Mouse (Mus musculus) layer of hippocampus, adult 8-10 months (tissue): Measurements from ENCODE around the gene Top3b. TPM values are rescaled to one million over a fixed set of nuclear protein-coding genes. Genes with fewer than 3 reads are reported as not detected.
"Not testable (repeated sequence)": the region's sequence is repeated elsewhere in the genome, so short reads cannot be mapped to it uniquely, and the experiment has no call there.

ENCODE experiments used
- DNase-seq, 2 experiments: peaks; one replicate each; pipeline ENCODE4 v3.0.0; 2022; ENCODE audit warnings: low spot score in 2 of 2
- total RNA-seq, 4 experiments: library from RNA; stranded (reverse); gene quantifications; 2 replicates each; pipeline ENCODE4 v1.2.4; 2022

Gene Top3b
- 10 to 100 TPM; 68.6 to 86.2 (median 73.0) TPM for total RNA-seq

- peak; percentile 87 to 91 for DNase-seq
Observed at GRCm38 (mm10) chr16:16870617-16871331, at the start of gene Top3b, which contains the start of gene Vpreb1. Gene Top3b (plus strand): TSS chr16:16870736. Gene Vpreb1 (minus strand): TSS chr16:16870843.

- DNase-seq: no peak
Observed at GRCm38 (mm10) chr16:16825476-16825875, 45.1 kb upstream of the Top3b start.

GRCm38 (mm10) chr16:16826223-16826622, 44.3 kb upstream of the Top3b start:
- no peak for DNase-seq

- DNase-seq: peak; percentile 43 to 54
Observed at GRCm38 (mm10) chr16:16828757-16829615, 41.5 kb upstream of the Top3b start, which contains the start of gene Spag6l. Gene Spag6l (minus strand): TSS chr16:16829456.

GRCm38 (mm10) chr16:16829671-16830070, 40.9 kb upstream of the Top3b start:
- DNase-seq: no peak

- no peak for DNase-seq
Observed at GRCm38 (mm10) chr16:16849196-16849595, 21.3 kb upstream of the Top3b start.

- DNase-seq: no peak
Observed at GRCm38 (mm10) chr16:16852411-16852810, 18.1 kb upstream of the Top3b start.

GRCm38 (mm10) chr16:16854836-16855235, 15.7 kb upstream of the Top3b start:
- peak in 1 of 2 experiments; percentile 62 for DNase-seq

- DNase-seq: no peak
Observed at GRCm38 (mm10) chr16:16855541-16855940, 15.0 kb upstream of the Top3b start.

GRCm38 (mm10) chr16:16856054-16856453, 14.5 kb upstream of the Top3b start:
- not testable (repeated sequence) for DNase-seq

GRCm38 (mm10) chr16:16856731-16857476, 13.6 kb upstream of the Top3b start:
- no peak for DNase-seq

- no peak for DNase-seq
Observed at GRCm38 (mm10) chr16:16862288-16862687, 8.2 kb upstream of the Top3b start.

GRCm38 (mm10) chr16:16863978-16864377, 6.6 kb upstream of the Top3b start, which contains the start of gene Igll1:
Gene Igll1 (minus strand): TSS chr16:16863985.
- no peak for DNase-seq

GRCm38 (mm10) chr16:16865217-16865616, 5.3 kb upstream of the Top3b start:
- no peak for DNase-seq

- no peak for DNase-seq
Observed at GRCm38 (mm10) chr16:16865696-16866561, 4.6 kb upstream of the Top3b start.

- DNase-seq: no peak
Observed at GRCm38 (mm10) chr16:16870241-16870616, 307 bp upstream of the Top3b start.

- no peak for DNase-seq
Observed at GRCm38 (mm10) chr16:16879025-16879424, 8.5 kb downstream of the Top3b start.

- DNase-seq: no peak
Observed at GRCm38 (mm10) chr16:16888341-16888740, 17.8 kb downstream of the Top3b start.

GRCm38 (mm10) chr16:16892366-16892765, 21.8 kb downstream of the Top3b start:
- DNase-seq: no peak

- no peak for DNase-seq
Observed at GRCm38 (mm10) chr16:16896015-16896381, 25.5 kb downstream of the Top3b start.
